Mouse (Mus musculus) liver, embryonic 14.5 days (tissue): ENCODE measurements around the gene Itih1.

Experiments used
- CTCF ChIP-seq: IDR thresholded peaks from 2 replicates; pipeline ENCODE4 v1.5.1; 2016; ENCODE audit warnings: antibody characterized with exemption, low read depth, control low read depth
- EP300 ChIP-seq: IDR thresholded peaks from 2 replicates; pipeline ENCODE4 v1.6.1; 2016; ENCODE audit warnings: antibody characterized with exemption, low read depth

GRCm38 (mm10) chr14:30906001-30906400 lies 37.1 kb downstream of the Itih1 start:
- TF ChIP-seq CTCF (no peak), EP300 (no peak)
